Mouse (Mus musculus): Measurements from ENCODE around the gene Rsl1d1.
A peak's percentile ranks its signal among the peaks of the same experiment; 100 is the strongest.

Gene Rsl1d1

DNA sequence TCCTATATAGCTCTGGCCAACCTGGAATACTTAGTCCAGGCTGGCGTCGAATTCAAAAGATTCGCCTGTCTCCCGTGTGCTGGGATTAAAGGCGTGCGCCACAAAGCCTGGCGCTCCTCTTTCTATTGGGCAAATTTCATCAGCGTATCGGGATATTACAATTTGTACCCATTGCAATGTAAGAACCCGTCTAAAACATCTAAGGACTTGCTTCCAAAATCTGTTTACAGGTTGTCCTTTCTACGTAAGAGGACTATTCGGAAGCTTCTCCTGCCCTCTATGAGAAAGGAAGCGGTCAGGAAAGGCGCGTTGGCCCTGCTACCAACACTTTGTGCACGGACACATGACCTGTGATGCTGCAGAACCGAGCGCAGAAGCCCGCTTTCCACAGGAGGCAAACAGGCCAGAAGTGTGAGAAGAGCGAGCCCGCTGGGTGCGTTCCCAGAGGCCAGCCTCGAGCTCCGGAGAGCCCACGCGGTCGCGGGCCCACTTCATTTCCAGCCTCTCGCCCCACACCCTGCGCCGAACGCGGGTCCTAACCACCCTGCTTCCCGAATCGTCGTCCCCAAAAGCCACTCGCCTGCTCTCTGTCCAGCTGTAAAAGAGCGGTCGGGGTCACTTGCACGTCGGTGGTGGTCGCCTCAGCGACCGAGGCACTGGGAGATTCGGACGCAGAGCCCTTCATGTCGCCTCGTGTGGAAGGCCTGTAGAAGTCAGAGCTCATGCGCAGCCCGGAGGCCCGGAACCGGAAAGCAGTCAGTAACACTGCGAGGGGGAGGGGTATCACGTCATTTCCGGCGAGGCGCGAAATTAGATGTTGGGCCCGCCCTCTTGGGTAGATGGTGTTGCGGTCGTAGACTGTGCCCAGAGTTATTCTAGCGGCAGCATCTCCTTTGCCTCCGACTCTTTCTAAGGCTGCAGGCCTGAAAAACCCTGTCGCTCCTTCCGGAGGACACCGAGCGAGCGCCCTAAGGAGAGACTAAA lies at the start of gene Rsl1d1:
Rsl1d1 (minus strand) TSS at position 761 of the 984 bp plus-strand sequence.
- DNase-seq (ENCODE audit: low read depth, low spot score) = peak; percentile 87

DNA sequence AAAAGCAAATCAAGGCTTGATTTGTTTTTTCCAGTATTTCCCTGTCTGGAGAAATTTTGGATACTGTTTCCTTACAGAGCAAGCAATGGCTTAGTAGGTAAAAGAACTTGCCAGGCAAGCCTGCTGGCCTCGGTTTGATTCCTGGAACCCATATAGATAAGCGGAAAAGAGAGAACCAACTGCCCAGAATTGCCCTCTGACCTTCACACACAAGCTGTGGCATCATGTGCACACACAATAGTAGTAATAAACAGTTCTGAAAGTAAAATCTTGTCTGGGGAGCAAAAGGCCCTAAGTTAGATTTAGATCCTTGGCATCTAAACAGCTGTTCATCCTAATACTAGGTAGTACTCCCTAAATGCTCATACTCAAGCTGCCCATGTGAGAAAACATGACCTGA lies 44.7 kb upstream of the Rsl1d1 start:
- DNase-seq (ENCODE audit: low read depth, low spot score) = no peak

DNA sequence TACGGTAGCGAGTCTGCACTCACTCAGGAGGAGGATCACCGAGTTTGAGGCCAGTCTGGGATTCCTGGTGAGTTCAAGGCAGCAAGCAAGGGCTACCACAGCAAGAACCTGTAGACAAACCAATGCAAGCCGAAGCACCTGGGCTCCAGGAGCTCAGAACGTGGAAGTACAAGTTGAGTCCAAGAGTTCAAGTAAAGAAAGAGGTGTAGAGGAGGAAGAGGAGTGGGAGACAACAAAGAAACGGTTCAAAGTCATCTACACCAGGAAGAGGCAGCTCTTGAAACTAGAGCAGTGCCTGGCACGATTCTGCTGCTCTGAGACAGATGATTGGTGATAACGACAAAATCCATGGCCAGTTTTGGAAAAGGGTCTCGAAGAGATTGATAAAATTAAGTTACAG lies 42.6 kb upstream of the Rsl1d1 start:
- DNase-seq (ENCODE audit: low read depth, low spot score) = no peak

DNA sequence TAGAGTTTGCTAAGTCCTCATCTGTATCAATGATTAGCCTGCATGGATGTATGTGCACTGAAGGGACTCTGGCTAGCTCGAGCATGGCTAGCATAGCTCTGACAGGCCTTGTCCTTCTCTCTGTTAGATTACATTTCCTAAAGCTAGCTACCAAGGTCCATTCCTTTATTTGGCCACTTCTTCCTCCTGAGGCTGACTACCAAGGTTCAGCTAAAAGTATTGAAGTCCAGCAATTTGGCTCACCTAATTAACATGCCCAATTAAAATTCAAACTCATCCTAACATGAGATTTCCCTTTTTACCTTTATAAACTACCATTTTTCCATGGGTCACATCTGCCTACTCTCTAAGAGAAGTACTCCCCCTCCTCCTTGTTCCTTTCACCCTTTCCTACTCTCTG lies 39.3 kb upstream of the Rsl1d1 start:
- DNase-seq (ENCODE audit: low read depth, low spot score) = no peak

DNA sequence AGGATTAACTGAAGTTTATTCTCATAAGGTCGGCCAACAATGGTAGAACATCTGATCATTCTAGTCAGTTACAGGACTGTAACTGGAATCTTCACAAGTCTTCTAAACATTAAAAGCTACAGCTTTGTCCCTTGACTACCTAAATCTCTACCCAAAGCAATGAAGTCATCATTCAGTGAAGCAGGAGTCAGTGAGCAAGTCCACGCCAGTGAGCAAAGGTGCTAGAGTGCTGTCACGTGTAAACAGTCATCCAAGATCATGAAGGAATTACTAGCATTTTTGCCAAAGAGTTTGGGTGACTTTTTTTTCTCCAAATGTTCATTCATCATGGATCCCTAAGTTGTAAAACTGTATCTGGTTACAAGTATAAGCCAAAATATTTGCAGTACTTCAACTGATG lies 14.7 kb upstream of the Rsl1d1 start:
- DNase-seq (ENCODE audit: low read depth, low spot score) = no peak

DNA sequence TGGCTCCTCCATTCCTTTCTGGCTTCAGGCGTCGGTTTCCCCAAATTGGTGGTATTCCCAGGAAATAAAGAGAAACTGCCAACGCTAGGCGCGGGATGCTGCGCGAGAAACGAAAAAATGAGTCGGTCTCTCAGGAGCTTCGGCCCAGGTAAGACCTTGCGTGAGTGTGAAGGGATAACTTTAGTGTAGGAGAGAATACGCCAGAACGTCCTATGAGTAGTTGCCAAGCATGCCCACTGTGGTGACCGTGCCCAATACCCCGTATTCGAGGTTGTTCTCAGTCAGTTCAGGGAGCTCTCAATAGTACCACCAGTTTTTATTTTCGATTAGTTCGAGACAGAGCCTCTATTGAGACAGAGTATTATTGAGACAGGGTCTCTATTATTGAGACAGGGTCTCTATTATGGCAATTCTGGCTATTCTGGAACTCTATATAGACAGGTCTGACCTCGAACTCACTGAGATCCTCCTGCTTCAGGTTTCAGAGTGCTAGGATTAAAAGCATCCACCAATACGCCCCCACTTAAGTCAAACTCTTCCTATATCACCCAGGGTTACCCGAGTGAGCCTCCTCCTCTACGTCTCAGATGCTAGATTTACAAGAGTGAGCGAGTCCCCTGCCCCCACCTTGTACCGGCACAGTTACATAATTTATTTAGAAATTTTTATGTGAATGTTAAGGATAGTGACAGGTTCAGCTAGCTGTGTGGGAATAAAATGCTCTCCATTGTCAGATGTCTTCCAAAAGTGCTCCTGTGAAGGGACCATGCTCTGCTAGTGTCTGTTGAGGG lies 664 bp upstream of the Rsl1d1 start:
- DNase-seq (ENCODE audit: low read depth, low spot score) = no peak

DNA sequence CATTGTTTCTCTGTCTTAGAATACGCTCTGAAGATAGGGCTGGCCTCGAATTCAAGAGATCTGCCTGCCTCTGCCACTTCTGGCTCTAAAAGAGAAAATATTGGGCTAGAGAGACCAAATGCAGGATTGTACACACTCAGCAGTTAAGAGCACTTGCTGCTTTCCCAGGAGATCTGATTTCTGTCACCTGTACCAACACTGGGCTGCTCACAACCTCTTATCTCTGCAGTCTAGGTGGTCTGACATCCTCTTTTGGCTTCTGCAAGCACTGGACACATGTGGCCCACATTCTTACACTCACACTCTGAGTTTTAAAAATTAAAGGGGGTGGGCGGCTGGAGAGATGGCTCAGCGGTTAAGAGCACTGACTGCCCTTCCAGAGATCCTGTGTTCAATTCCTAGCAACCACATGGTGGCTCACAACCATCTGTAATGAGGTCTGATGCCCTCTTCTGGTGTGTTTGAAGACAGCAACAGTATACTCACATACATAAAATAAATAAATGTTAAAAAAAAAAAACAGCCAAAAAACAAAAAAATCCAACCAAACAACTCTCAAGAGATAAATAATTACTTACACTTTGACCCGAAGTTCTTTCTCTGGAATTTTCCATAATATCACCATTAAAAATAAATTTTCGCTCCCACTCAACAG lies 1.3 kb downstream of the Rsl1d1 start:
- no peak for DNase-seq (ENCODE audit: low read depth, low spot score)

DNA sequence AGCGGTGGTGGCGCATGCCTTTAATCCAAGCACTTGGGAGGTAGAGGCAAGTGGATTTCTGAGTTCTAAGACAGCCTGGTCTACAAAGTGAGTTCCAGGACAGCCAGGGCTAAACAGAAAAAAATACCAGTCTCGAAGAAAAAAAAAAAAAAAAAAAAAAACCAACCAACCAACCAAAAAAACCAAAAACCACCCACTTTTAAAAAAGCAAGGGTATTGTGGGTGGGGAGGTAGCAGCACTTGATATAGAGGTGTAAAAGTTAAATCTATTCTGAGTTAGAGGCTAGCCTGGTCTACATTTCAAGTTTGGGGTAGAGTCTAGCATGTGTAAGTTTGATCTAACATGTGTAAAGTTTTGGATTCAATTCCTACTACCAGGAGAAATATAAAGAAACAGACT lies 2.9 kb downstream of the Rsl1d1 start:
- no peak for DNase-seq (ENCODE audit: low read depth, low spot score)

DNA sequence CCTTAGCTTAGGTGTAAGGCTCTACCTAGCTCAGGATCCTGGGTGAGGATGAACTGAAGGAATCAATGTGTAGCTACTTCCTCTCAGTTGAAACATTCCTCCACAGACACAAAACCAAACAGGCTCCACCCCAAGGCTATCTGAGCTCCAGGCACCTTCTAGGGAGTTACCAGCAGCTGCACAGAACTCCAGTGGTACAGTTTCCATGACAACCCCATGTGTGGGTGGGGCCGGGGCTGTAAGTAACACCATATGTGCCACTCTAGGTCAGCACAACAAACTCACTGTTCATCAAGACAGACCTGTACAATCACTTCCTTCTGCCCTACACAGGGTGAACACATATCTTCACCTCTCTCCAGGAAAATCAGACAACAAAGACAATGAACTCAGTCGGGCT lies 4.7 kb downstream of the Rsl1d1 start:
- DNase-seq (ENCODE audit: low read depth, low spot score) = no peak

DNA sequence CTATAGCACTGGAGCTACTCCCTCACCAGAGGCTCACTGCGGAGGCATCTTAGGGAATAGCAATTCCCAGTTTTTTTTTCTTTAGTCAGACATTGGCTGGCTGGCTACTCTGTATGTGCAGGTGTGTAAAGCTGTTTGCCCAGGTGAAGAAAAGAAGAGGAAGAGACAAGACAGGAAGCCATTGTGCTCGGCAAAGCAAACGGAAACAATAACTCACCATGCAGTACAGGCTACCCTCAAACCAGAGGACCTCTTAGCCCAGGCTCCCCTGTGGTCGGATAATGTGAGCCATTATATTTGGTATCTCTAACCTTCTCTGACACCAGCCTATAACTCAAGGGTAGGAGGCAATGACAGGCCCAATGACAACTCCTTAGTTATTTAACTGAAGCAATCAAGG lies 6.1 kb downstream of the Rsl1d1 start:
- no peak for DNase-seq (ENCODE audit: low read depth, low spot score)

DNA sequence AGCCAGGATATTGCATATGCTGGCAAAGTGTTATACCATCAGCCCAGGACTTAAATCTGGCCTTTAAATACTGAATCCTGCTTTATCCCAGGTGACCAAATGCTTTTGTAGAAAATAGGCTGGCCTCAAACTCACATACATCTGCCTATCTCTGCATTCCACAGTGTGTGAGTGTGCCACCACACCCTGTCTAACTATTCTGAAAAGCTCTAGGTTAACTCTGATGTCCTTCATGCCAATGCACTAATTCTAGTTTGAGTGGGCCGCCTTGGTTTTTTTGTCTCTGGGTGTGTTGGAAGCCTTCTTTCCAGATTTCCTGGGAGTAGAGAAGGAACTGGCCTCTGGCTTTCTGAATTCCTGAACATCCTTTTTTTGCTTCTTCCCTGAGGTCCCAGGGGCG lies 9.9 kb downstream of the Rsl1d1 start:
- DNase-seq (ENCODE audit: low read depth, low spot score) = no peak

DNA sequence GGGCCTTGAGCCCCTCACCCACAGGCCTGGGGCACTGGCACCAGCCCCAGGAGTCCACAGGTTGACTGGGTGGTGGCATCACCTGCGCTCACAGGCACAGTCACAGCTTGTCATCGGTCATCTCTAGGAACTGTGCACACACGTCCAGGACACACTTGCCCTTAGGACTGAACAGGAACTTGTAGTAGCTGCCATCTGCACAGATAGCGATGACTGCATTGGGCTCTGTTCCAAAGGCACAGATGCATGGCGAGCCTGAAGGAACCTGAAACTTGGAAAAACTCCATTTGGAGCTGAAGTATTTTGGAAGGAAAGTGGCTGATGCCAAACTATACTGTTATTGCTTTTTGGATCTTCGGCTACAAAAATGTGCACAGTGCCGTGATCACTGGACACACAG lies 13.0 kb downstream of the Rsl1d1 start:
- DNase-seq (ENCODE audit: low read depth, low spot score) = no peak

DNA sequence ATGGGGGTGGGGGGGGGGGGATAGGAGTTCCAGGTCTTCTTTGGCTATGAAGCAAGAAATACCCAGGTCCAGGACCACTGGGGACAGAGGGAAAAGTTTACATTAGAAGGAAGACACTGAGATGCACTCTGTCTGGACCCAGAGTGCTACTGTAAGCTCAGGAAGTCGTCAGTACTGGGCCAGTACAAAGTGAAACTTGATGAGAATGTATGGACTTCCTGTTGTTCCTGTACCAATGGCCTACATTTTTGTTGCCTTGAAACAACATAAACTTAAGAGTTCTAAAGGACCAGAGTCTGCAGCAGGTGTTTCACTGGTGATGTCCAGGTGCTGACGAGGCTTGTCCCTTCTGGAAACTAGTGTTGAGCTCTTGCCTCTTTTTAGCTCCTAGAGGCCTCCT lies 25.7 kb downstream of the Rsl1d1 start:
- DNase-seq (ENCODE audit: low read depth, low spot score) = no peak

DNA sequence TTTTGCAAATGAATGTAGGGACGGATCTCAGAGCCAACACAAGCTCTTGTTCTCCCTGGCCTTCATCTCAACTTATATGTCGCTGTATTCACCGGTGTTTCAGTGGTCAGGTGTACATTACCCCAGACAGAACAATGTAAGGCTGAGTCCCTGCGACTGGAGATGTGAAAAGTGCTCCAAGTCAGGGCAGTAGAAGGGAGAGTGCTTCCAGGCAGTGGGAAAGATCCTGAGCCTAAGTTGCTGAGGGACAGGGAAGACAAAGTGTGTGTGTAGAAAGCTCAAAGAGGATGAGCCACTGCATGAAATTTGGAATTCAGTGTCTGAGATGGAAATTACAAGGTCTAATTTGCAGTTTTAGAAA lies 26.3 kb downstream of the Rsl1d1 start:
- DNase-seq (ENCODE audit: low read depth, low spot score) = no peak

DNA sequence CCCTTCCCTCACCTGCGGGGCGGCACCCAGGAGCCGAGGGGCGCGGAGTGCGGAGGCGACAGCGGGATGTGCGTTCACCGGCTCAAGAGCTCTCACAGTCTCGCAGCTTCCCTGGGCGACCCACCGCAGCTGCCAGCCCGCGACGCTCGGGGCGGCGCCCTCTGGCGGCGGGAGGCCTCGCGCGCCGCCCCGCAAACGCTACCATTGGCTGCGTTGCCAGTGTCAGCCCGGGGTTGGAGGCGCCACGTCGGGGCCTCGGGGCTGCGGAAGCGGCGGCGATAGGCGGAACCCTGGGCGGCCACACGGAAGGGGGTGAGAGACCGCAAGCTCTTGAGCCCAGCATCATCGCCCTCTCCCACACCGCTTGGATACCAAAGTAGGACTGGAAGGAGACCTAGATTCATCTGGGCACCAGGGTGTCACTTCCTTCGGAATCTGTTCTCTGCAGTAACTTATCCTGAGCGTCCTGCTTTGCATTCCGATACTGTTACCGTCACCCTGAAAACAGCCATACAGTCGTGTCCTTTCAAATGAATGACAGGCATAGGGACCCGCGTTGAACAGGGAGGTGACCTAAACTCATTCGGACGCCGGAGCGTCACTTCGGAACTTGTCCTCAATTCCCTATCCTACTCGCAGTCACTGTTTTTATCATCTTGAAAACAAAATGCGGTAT lies 26.8 kb downstream of the Rsl1d1 start, which contains the start of gene Zc3h7a:
Zc3h7a (minus strand) TSS at position 186 of the 676 bp plus-strand sequence.
- peak; percentile 65 for DNase-seq (ENCODE audit: low read depth, low spot score)

DNA sequence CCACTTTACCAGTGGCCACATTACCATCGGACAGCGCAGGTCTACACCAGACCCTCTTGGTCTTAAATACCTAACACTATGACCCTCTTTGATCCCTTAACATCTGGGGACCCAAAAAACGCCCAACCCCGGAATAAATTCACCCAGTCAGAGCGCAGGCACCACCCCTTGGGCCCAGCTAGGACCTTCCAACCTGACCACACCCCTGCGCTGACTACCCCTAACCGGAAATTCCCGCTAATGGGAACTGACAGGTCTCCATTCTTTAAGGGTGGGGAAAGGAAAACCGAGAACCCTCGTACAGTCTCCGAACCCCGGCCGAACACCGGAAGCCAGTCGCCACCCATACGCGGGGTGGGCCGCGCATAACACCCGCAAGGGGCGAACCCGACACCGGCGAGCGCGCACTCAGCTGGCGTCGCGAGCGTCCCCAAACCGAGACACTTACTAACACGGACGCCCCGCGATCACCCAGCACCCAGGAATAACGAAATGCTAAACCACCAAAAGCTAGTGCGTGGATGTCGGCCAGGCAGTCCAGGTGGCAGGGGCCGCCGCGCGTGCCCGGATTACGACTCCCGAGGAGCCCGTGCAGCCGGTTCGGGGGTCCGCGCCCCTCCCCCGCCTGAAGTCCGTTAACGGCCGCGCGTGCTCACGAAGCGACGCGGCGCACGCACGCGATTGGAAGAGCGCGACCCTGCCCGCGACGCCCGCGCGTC lies 27.5 kb downstream of the Rsl1d1 start:
- DNase-seq (ENCODE audit: low read depth, low spot score) = peak; percentile 1

DNA sequence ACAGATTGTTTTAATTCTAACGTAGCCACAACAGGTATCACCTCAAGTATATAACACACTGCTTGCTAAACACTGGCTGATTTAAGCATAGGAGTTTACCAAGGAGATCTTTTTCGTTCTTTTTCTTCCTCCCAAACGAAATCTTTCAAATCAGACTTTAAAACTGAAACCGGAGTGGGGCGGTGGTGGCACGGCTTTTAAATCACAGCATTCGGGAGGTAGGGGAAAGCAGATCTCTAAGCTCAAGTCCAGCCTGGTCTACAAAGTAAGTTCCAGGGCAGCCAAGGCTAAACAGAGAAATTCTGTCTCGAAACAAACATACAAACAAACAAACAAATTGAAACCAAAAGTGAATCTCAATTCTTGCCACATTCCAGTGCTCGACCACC lies 28.0 kb downstream of the Rsl1d1 start:
- no peak for DNase-seq (ENCODE audit: low read depth, low spot score)

DNA sequence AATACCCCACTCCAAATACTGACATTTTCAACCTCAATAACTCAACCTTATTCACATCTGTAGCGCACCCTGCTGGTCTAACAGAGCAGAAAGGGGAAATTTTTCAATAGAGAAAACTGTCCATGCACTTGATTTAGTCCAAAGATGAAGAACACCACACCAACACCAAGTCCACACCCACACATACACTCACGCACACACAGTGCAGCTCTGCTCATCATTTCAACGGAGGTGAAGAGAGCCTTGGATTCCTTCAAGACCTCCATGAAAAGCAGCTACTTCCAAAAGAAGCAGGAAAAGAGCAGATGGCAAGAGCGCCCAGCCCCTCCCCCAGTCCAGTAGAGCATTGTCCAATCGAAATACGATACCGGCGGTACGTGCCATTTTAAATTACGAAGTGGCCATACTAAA lies 28.5 kb downstream of the Rsl1d1 start:
- peak; percentile 10 for DNase-seq (ENCODE audit: low read depth, low spot score)

DNA sequence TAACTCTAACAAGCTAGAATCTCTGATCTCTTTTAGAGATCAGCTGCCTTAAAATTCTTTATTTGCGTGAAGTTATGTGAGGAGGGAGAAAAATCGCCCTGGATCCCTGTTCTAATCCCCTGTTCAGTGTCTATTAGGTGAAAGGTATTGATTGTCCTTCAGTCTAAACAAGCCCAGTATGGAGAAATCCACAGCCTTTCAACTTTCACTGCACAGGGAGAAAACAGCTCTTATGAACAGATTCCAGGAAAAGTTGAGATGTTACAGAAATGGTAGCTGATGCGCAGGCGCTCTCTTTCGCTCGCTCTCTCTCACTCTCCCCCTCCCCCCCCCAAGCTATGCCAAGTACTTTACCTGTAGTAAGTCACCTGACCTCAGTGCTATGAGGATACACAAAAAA lies 31.5 kb downstream of the Rsl1d1 start:
- no peak for DNase-seq (ENCODE audit: low read depth, low spot score)

DNA sequence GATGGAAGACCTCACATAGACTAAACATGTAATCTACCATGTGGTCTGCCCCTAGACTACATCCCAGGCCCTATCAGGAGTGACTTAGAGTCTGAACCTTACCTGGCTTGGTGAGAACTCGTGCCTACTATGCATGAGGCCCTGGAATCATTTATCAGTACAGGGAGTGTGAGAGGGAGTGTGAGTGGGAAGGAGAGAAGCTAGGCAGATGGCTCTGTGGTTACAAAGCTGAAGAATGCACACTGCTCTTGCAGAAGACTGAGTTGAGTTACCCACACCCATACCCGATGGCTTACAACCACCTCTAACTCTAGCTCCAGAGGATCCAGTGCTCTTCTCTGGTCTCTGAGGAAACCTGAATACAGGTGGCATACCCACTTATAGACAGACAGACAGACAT lies 36.7 kb downstream of the Rsl1d1 start:
- DNase-seq (ENCODE audit: low read depth, low spot score) = no peak

DNA sequence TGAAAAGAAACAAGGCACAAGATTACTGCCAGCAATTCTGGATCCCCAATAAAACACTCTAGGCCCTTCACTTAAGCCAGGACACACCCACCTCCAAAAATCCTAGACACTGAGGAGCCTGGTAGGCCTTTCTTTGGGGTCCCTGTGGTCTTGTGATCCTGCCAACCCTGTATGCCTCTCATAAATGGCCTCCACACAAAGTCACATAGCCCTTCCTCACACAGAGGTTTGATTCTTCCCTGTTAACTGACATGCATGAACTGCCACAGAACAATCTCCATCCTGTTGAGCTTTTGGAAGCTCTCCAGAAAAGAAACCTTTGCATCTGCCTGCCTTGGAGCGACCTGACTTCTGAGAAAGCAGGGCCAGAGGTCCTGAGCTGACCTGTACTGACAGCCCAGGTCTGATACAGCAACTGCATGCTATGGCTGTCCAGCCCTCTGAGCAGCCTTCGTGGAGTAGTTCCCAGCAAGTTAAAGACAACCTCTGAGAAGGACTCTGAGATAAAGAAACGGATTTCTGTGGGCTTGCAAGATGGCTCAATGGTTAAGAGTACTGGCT lies 38.4 kb downstream of the Rsl1d1 start:
- peak; percentile 2 for DNase-seq (ENCODE audit: low read depth, low spot score)
